15 mouse cellular contexts compared by ENCODE assay signal in the genomic region with DNA sequence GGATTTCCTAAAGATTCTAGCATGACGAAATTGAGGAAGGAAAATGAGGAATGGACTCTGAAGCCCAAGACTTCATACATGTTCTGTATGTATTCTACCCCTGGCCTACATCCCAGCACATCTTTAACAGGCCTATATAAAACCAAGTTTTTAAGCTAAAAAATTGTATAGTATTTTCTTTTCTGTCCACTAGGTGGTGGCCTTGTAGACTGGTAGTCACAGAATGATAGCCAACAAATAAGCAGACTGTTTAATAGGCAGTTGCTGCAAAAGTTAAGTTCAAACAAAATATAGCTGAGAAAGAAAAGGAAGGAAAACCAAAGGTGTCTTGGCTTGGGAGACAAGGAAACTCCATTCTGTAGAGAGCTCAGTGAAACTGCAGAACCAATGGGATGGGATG. TPM values are rescaled to one million over a fixed set of nuclear protein-coding genes. Genes with fewer than 3 reads are reported as not detected.
DNase-seq lines count a peak whose midpoint lies in the region; ATAC-seq and TF ChIP-seq lines count a peak whose summit lies in the region.
"Had no signal": no experiment of that assay in that cellular context is flagged by ENCODE, and none has a peak within 500 bp of the region (broad histone marks: within the 10 kb centered on the region; RNA-seq: fewer than 3 reads in every experiment).

No protein-coding gene starts in this region.

- ATAC-seq in granulocyte monocyte progenitor cell, adult 5-6 weeks (replicated peaks; ENCODE audit: poor library complexity, severe bottlenecking) = no peak
- ATAC-seq: intestine, embryonic 16.5 days had no signal

- intact Hi-C loops in gastrocnemius, adult 2 months (cut with DNase I) = no loop called here
- intact Hi-C loops in gastrocnemius, postnatal 36 days (cut with DNase I) = no loop called here
- intact Hi-C loops in left cerebral cortex, adult 2 months (cut with DNase I) = no loop called here

- H3K27ac ChIP-seq in gastrocnemius, adult 2 months = no peak overlapping the region
- H3K27ac ChIP-seq in left cerebral cortex, adult 2 months = no peak overlapping the region
- H3K27ac ChIP-seq: embryonic facial prominence, embryonic 15.5 days; stomach, embryonic 15.5 days had no signal

- peak; percentile 52 for TF ChIP-seq CTCF in gastrocnemius, adult 2 months (IDR thresholded peaks at IDR 0.05)
- TF ChIP-seq CTCF in left cerebral cortex, adult 2 months (IDR thresholded peaks at IDR 0.05) = peak; percentile 67

- no peak for DNase-seq in gastrocnemius, adult 2 months
- no peak for DNase-seq in gastrocnemius, postnatal 36 days
- DNase-seq in left cerebral cortex, adult 2 months (ENCODE audit: extremely low spot score in 1 of 2, low spot score in 2 of 2) = no peak
- no peak for DNase-seq in left cerebral cortex, adult 9 months (ENCODE audit: low spot score in 2 of 2)
- DNase-seq in CD4-positive, CD25-positive, alpha-beta regulatory T cell, adult 2 months (ENCODE audit: low read depth, low spot score) = peak; percentile 4
- peak; percentile 11 for DNase-seq in ZHBTc4 (ENCODE audit: low read depth, low spot score)
- DNase-seq in T-cell, adult 2 months (ENCODE audit: low spot score) = no peak
- DNase-seq: cerebellum, adult 9-10 months; heart, postnatal 10 days; thymus, postnatal 36 days had no signal

- H3K4me3 ChIP-seq in gastrocnemius, adult 2 months = no peak overlapping the region
- H3K4me3 ChIP-seq in left cerebral cortex, adult 2 months = no peak overlapping the region
- H3K4me3 ChIP-seq: embryonic facial prominence, embryonic 15.5 days; megakaryocyte, embryonic 14.5 days; stomach, embryonic 15.5 days had no signal

RNA-seq across cellular contexts. Expression of a gene that starts 44.7 kb away (rescaled TPM):
- total RNA-seq in gastrocnemius, adult 2 months (2021) = 1 to 10 TPM; 6.2 to 7.3 TPM
- total RNA-seq in gastrocnemius, postnatal 36 days (2021) = 1 to 10 TPM; 5.6 to 6.3 TPM
- 10 to 100 TPM; 16.1 to 18.1 TPM for total RNA-seq in left cerebral cortex, adult 2 months (2021)
- 56.6 and 57.9 TPM in 2 replicates for total RNA-seq in granulocyte monocyte progenitor cell, adult 5-6 weeks (2014; fragmentation: Nextera tagmentation)
- 45.1 and 49.9 TPM in 2 replicates for total RNA-seq in granulocyte monocyte progenitor cell, adult 5-6 weeks (2017)

RNA-seq across cellular contexts. Expression of a gene that starts 44.8 kb away (rescaled TPM):
- total RNA-seq in gastrocnemius, adult 2 months (2021) = 10 to 100 TPM; 26.2 to 26.9 TPM
- total RNA-seq in gastrocnemius, postnatal 36 days (2021) = 10 to 100 TPM; 24.7 to 24.8 TPM
- 100 to 1,000 TPM in 1 of 2 experiments, 10 to 100 TPM in 1; 92.9 to 101 TPM for total RNA-seq in left cerebral cortex, adult 2 months (2021)
- total RNA-seq in granulocyte monocyte progenitor cell, adult 5-6 weeks (2014; fragmentation: Nextera tagmentation) = 35.9 and 47.6 TPM in 2 replicates
- total RNA-seq in granulocyte monocyte progenitor cell, adult 5-6 weeks (2017) = 37.3 and 37.9 TPM in 2 replicates

Comparison
In these comparisons a context has a peak if more than half of its experiments do, and no peak if none do; other contexts are left out.
1. DNase-seq: peak in CD4-positive, CD25-positive, alpha-beta regulatory T cell, adult 2 months (single experiment) and ZHBTc4 (single experiment); none in gastrocnemius, adult 2 months (single experiment), gastrocnemius, postnatal 36 days (0 of 2), left cerebral cortex, adult 2 months (0 of 2), left cerebral cortex, adult 9 months (0 of 2) and T-cell, adult 2 months (single experiment).